Mouse (Mus musculus) spleen, adult 2 months (tissue): ENCODE data around the gene Bhlha15. TPM values are rescaled to one million over a fixed set of nuclear protein-coding genes. Genes with fewer than 3 reads are reported as not detected.

ENCODE experiments used
- DNase-seq, 2 experiments: peaks; one replicate each; pipeline versions ENCODE4 v3.0.0 to v3.0.0-alpha.2; 2012 to 2021; ENCODE audit warnings: low spot score in 2 of 2, low read depth in 1 of 2
- H3K27ac ChIP-seq: fragments of 200-500 bp; 2 replicates; pipeline ENCODE4 v1.5.1; 2012; ENCODE audit warnings: low read length, inconsistent platforms; ENCODE audit not compliant: insufficient read depth
- H3K27me3 ChIP-seq: fragments of 200-500 bp; 2 replicates; pipeline ENCODE4 v1.6.1; 2012; ENCODE audit warnings: mild to moderate bottlenecking, moderate library complexity, low read length, inconsistent platforms; ENCODE audit not compliant: control insufficient read depth, insufficient read depth
- H3K36me3 ChIP-seq: fragments of 200-500 bp; 2 replicates; pipeline ENCODE4 v1.6.1; 2012; ENCODE audit warnings: mild to moderate bottlenecking, low read length, inconsistent platforms; ENCODE audit not compliant: control insufficient read depth, insufficient read depth
- H3K4me1 ChIP-seq: fragments of 200-500 bp; 2 replicates; pipeline ENCODE4 v1.6.1; 2011; ENCODE audit warnings: inconsistent platforms; ENCODE audit not compliant: control insufficient read depth, insufficient read depth, insufficient read length
- H3K4me3 ChIP-seq: fragments of 200-500 bp; 2 replicates; pipeline ENCODE4 v1.5.1; 2011; ENCODE audit warnings: mild to moderate bottlenecking, inconsistent platforms; ENCODE audit not compliant: insufficient read depth, insufficient read length; ENCODE audit errors: extremely low read depth
- CTCF ChIP-seq: fragments of 200-500 bp; IDR thresholded peaks from 2 replicates; pipeline ENCODE4 v1.5.1; 2011; ENCODE audit warnings: mild to moderate bottlenecking, inconsistent platforms; ENCODE audit not compliant: insufficient read depth, insufficient read length, insufficient replicate concordance; ENCODE audit errors: extremely low read depth
- POLR2A ChIP-seq: fragments of 200-500 bp; IDR thresholded peaks from 2 replicates; pipeline ENCODE4 v1.6.1; 2011; ENCODE audit warnings: low read depth, low read length, inconsistent platforms
- WGBS: fragments of 180-500 bp; shearing (Covaris S2); methylation state at CpG from one replicate; pipeline ENCODE4 v1.1.7; 2018; 5-methylcytosine and 5-hydroxymethylcytosine counted together
- polyA plus RNA-seq: library from polyadenylated mRNA; depleted of rRNA; stranded (reverse); fragments of >200 nt; gene quantifications from 2 replicates; pipeline ENCODE4 v1.2.3, GENCODE M21; 2012; rRNA removed

Bhlha15 gene
- 6.1 and 7.6 TPM in 2 replicates for polyA plus RNA-seq

GRCm38 (mm10) chr5:144189950-144190583, at the start of gene Bhlha15:
Gene Bhlha15 (plus strand): TSS chr5:144190286.
- H3K4me1 ChIP-seq: peaks cover 11% of the 10 kb centered on the region
- WGBS: 4% methylated on average over 24 of the region's 26 CpGs
- no peaks in the 10 kb centered on the region for H3K27me3 ChIP-seq
- no peak within 1 kb of the TSS for H3K27ac ChIP-seq
- H3K4me3 ChIP-seq: peak within 1 kb of the TSS; percentile 15; the same call in 1 of the 2 replicates
- H3K36me3 ChIP-seq: peaks cover 6% of the 10 kb centered on the region
- TF ChIP-seq CTCF: no peak
- DNase-seq: peak in 1 of 2 experiments; percentile 73

- no peak overlapping the region for H3K27ac ChIP-seq
- TF ChIP-seq CTCF: no peak
- TF ChIP-seq POLR2A: no peak
- H3K27me3 ChIP-seq: no peaks in the 10 kb centered on the region
- no peaks in the 10 kb centered on the region for H3K4me1 ChIP-seq
- no peak for DNase-seq
- no peak overlapping the region for H3K4me3 ChIP-seq
- H3K36me3 ChIP-seq: peaks cover 13% of the 10 kb centered on the region
- 92% methylated on average over 5 of the region's 5 CpGs for WGBS
These were observed 46.6 kb upstream of the Bhlha15 start for GRCm38 (mm10) chr5:144143531-144143930.

GRCm38 (mm10) chr5:144146898-144147297, 43.2 kb upstream of the Bhlha15 start:
- H3K27me3 ChIP-seq: no peaks in the 10 kb centered on the region
- peaks cover 31% of the 10 kb centered on the region for H3K36me3 ChIP-seq
- no peak for DNase-seq
- no peak for TF ChIP-seq CTCF
- no peak for TF ChIP-seq POLR2A
- H3K27ac ChIP-seq: no peak overlapping the region
- no peak overlapping the region for H3K4me3 ChIP-seq
- no peaks in the 10 kb centered on the region for H3K4me1 ChIP-seq

- no peak for TF ChIP-seq CTCF
- TF ChIP-seq POLR2A: no peak
- H3K4me3 ChIP-seq: no peak overlapping the region
- H3K4me1 ChIP-seq: no peaks in the 10 kb centered on the region
- WGBS: 95% methylated on average over 4 of the region's 4 CpGs
- H3K36me3 ChIP-seq: peaks cover 31% of the 10 kb centered on the region
- no peak for DNase-seq
- H3K27me3 ChIP-seq: no peaks in the 10 kb centered on the region
- H3K27ac ChIP-seq: no peak overlapping the region
These were observed 40.6 kb upstream of the Bhlha15 start for GRCm38 (mm10) chr5:144149530-144149929.

GRCm38 (mm10) chr5:144151270-144151669, 38.8 kb upstream of the Bhlha15 start:
- H3K4me3 ChIP-seq: no peak overlapping the region
- peaks cover 27% of the 10 kb centered on the region for H3K36me3 ChIP-seq
- 94% methylated on average over 4 of the region's 4 CpGs for WGBS
- H3K27me3 ChIP-seq: no peaks in the 10 kb centered on the region
- TF ChIP-seq POLR2A (no peak), CTCF (no peak)
- H3K4me1 ChIP-seq: no peaks in the 10 kb centered on the region
- H3K27ac ChIP-seq: no peak overlapping the region
- DNase-seq: no peak

GRCm38 (mm10) chr5:144154528-144154927, 35.6 kb upstream of the Bhlha15 start:
- peaks cover 20% of the 10 kb centered on the region for H3K36me3 ChIP-seq
- peak; percentile 61 to 64 for DNase-seq
- H3K27ac ChIP-seq: no peak overlapping the region
- TF ChIP-seq CTCF (peak; percentile 62; the same call in 1 of the 2 replicates), POLR2A (no peak)
- no peaks in the 10 kb centered on the region for H3K27me3 ChIP-seq
- no peak overlapping the region for H3K4me3 ChIP-seq
- H3K4me1 ChIP-seq: no peaks in the 10 kb centered on the region
- WGBS: 31% methylated on average over 7 of the region's 7 CpGs

- TF ChIP-seq CTCF (no peak), POLR2A (no peak)
- no peak overlapping the region for H3K4me3 ChIP-seq
- no peaks in the 10 kb centered on the region for H3K27me3 ChIP-seq
- H3K4me1 ChIP-seq: no peaks in the 10 kb centered on the region
- no peak overlapping the region for H3K27ac ChIP-seq
- DNase-seq: no peak
- peaks cover 12% of the 10 kb centered on the region for H3K36me3 ChIP-seq
- WGBS: 77% methylated on average over 4 of the region's 4 CpGs
These were observed 31.5 kb upstream of the Bhlha15 start for GRCm38 (mm10) chr5:144158604-144159003.
